Mouse (Mus musculus): ENCODE measurements around the gene Gm10337. TPM values are rescaled to one million over a fixed set of nuclear protein-coding genes. Genes with fewer than 3 reads are reported as not detected.

Gm10337 gene
- polyA plus RNA-seq, 1 experiment from 2014 or later: 4.5 TPM

GRCm38 (mm10) chr15:102502254-102502840, 1.2 kb upstream of the Gm10337 start:
- ATAC-seq (ENCODE audit: insufficient number of reproducible peaks, insufficient read depth, low FRiP score, low read depth): no peak
- peaks cover 76% of the 10 kb centered on the region for H3K36me3 ChIP-seq (ENCODE audit: control insufficient read depth, insufficient read depth, low read length)
- no peak overlapping the region for H3K4me3 ChIP-seq (ENCODE audit: low read depth, low read length)
- WGBS: 63% methylated on average over 9 of the region's 9 CpGs
- H3K27me3 ChIP-seq (ENCODE audit: control insufficient read depth, insufficient read depth, low read length): no peaks in the 10 kb centered on the region
- no peaks in the 10 kb centered on the region for H3K4me1 ChIP-seq (ENCODE audit: control insufficient read depth, insufficient read depth, low read length)
- H3K9me3 ChIP-seq (ENCODE audit: control insufficient read depth, low read depth, low read length): no peaks in the 10 kb centered on the region
- H3K4me2 ChIP-seq (replicated peaks; ENCODE audit: low read depth, low read length): no peak overlapping the region
- H3K27ac ChIP-seq (ENCODE audit: low read length): no peak overlapping the region
- no peak overlapping the region for H3K9ac ChIP-seq (replicated peaks; ENCODE audit: low read depth, low read length)

DNA sequence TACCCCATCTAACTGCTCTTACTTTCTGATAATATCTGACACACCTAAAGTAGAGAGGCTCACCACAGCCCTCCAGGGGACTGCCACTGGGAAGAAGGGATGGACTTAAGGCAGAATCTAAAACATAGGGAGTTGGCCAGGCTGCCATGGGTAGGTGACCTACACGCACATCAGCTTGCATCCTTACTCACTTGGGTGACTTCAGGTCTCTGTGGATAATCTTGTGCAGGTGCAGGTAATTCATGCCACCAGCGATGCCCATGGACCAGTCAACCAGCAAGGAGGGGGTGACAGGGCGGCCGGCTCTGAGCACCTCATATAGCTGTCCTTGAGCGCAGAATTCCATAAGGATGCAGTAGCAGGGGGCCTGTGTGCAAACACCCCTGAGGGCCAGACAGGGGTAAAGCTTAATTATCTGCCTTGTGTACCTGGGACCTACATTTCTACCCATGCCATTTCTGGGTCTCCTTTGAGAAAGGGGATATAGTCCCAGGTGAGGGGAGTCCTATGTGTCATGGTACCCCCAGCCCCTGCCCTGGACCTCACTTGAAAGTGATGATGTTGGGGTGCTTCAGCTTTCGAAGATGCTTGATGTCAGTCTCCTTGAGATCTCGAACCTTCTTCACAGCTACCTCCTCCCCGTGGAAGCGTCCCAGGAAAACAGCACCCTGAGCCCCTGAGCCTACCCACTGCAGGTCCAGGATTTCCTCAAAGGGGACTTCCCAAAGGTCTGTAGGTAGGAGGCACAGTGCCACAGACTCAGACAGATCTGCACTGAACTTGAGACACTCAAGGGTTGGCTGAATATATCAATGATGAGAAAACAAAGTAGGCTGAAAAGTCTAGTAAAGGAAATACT, 631 bp downstream of the Gm10337 start:
- no peaks in the 10 kb centered on the region for H3K4me1 ChIP-seq (ENCODE audit: control insufficient read depth, insufficient read depth, low read length)
- H3K9me3 ChIP-seq (ENCODE audit: control insufficient read depth, low read depth, low read length): no peaks in the 10 kb centered on the region
- peaks cover 64% of the 10 kb centered on the region for H3K36me3 ChIP-seq (ENCODE audit: control insufficient read depth, insufficient read depth, low read length)
- WGBS: 85% methylated on average over 9 of the region's 9 CpGs
- no peak overlapping the region for H3K4me2 ChIP-seq (replicated peaks; ENCODE audit: low read depth, low read length)
- no peak for ATAC-seq (ENCODE audit: insufficient number of reproducible peaks, insufficient read depth, low FRiP score, low read depth)
- no peaks in the 10 kb centered on the region for H3K27me3 ChIP-seq (ENCODE audit: control insufficient read depth, insufficient read depth, low read length)
- no peak overlapping the region for H3K4me3 ChIP-seq (ENCODE audit: low read depth, low read length)
- no peak overlapping the region for H3K27ac ChIP-seq (ENCODE audit: low read length)
- no peak overlapping the region for H3K9ac ChIP-seq (replicated peaks; ENCODE audit: low read depth, low read length)

DNA sequence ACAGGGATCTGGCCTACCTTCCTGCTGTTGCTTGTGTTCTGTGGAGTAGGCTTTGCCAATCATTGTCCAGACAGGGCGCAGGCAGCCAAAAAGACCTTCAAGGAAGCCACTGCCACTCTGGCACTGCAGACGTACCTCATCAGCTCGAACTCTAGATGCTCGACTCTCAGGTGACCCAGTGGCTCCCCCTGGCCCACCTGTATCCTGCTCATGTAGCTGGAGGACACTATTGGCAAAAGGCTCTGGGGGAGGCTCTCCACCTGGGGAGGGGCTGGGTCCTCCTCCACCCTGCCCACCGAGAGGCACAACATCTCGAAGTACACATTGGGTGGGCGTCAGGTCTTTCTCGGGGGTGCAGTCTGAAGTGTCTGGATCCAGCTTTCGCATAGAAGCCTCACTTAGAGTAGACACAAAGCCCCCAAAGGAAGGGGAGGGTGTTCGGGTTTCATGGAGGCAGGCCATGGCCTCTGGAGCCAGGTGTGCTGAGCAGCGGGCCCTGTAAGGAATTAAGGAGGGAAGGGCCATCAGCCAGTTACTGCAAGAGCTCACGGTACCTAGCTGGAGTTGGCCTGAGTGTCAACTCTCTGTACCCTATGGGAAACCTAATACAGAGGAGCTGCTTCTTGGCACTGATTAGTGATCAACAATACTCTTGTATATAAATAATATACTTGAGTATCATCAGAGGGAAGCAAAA, 1.7 kb downstream of the Gm10337 start:
- Histone ChIP-seq H3K4me2 (replicated peaks; ENCODE audit: low read depth, low read length) (no peak overlapping the region), H3K9ac (replicated peaks; ENCODE audit: low read depth, low read length) (no peak overlapping the region), H3K27me3 (ENCODE audit: control insufficient read depth, insufficient read depth, low read length) (no peaks in the 10 kb centered on the region), H3K27ac (ENCODE audit: low read length) (no peak overlapping the region), H3K4me1 (ENCODE audit: control insufficient read depth, insufficient read depth, low read length) (peaks cover 8% of the 10 kb centered on the region; the same call in 1 of the 2 replicates), H3K36me3 (ENCODE audit: control insufficient read depth, insufficient read depth, low read length) (peaks cover 55% of the 10 kb centered on the region), H3K4me3 (ENCODE audit: low read depth, low read length) (no peak overlapping the region), H3K9me3 (ENCODE audit: control insufficient read depth, low read depth, low read length) (no peaks in the 10 kb centered on the region)
- ATAC-seq (ENCODE audit: insufficient number of reproducible peaks, insufficient read depth, low FRiP score, low read depth): no peak
- 66% methylated on average over 12 of the region's 12 CpGs for WGBS

DNA sequence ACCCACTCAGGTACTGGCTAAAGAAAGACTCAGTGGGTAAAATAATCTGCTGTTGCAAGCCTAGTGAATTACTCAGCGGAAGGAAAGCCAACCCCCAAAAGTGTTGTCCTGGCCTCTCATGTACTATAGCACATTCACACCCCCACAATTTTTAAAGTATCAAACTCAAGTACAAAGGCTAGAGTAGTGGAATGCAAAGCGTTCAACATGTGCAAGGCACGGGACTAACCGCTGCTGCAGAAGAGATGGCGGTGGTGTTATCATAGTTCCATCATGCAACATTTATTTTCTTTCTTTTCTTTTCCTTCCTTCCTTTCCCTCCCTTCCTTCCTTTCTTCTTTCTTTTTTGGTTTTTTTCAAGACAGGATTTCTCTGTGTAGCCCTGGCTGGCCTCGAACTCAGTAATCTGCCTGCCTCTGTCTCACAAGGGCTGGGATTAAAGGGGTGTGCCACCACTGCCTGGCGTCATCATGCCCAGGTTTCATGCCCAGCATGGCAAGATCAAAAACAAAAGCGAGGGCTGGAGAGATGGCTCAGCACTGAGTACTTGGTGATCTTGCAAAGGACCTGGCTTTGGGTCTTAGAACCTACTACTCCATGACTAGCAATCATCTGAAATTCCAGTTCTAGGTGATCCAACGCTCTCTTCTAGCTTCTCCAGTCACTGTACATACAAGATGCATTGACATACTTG, 2.4 kb downstream of the Gm10337 start:
- H3K27me3 ChIP-seq (ENCODE audit: control insufficient read depth, insufficient read depth, low read length): no peaks in the 10 kb centered on the region

GRCm38 (mm10) chr15:102506464-102506830, 2.9 kb downstream of the Gm10337 start:
- no peaks in the 10 kb centered on the region for H3K9me3 ChIP-seq (ENCODE audit: control insufficient read depth, low read depth, low read length)
- H3K27me3 ChIP-seq (ENCODE audit: control insufficient read depth, insufficient read depth, low read length): no peaks in the 10 kb centered on the region
- peaks cover 43% of the 10 kb centered on the region for H3K36me3 ChIP-seq (ENCODE audit: control insufficient read depth, insufficient read depth, low read length)
- H3K4me2 ChIP-seq (replicated peaks; ENCODE audit: low read depth, low read length): no peak overlapping the region
- H3K4me3 ChIP-seq (ENCODE audit: low read depth, low read length): no peak overlapping the region
- H3K9ac ChIP-seq (replicated peaks; ENCODE audit: low read depth, low read length): no peak overlapping the region
- peaks cover 13% of the 10 kb centered on the region for H3K4me1 ChIP-seq (ENCODE audit: control insufficient read depth, insufficient read depth, low read length)
- no peak for ATAC-seq (ENCODE audit: insufficient number of reproducible peaks, insufficient read depth, low FRiP score, low read depth)
- H3K27ac ChIP-seq (ENCODE audit: low read length): no peak overlapping the region
- WGBS: 50% methylated on average over 2 of the region's 2 CpGs

More for the DNA sequence above, 2.4 kb downstream of the Gm10337 start:
- Histone ChIP-seq H3K9ac (replicated peaks; ENCODE audit: low read depth, low read length) (no peak overlapping the region), H3K4me1 (ENCODE audit: control insufficient read depth, insufficient read depth, low read length) (peaks cover 8% of the 10 kb centered on the region; the same call in 1 of the 2 replicates), H3K36me3 (ENCODE audit: control insufficient read depth, insufficient read depth, low read length) (peaks cover 48% of the 10 kb centered on the region), H3K27ac (ENCODE audit: low read length) (no peak overlapping the region), H3K4me3 (ENCODE audit: low read depth, low read length) (no peak overlapping the region), H3K4me2 (replicated peaks; ENCODE audit: low read depth, low read length) (no peak overlapping the region), H3K9me3 (ENCODE audit: control insufficient read depth, low read depth, low read length) (no peaks in the 10 kb centered on the region)
- 77% methylated on average over 9 of the region's 9 CpGs for WGBS
- no peak for ATAC-seq (ENCODE audit: insufficient number of reproducible peaks, insufficient read depth, low FRiP score, low read depth)

GRCm38 (mm10) chr15:102506864-102507263, 3.3 kb downstream of the Gm10337 start:
- WGBS: 92% methylated on average over 1 of the region's 1 CpGs
- Histone ChIP-seq H3K4me2 (replicated peaks; ENCODE audit: low read depth, low read length) (no peak overlapping the region), H3K9ac (replicated peaks; ENCODE audit: low read depth, low read length) (no peak overlapping the region), H3K4me1 (ENCODE audit: control insufficient read depth, insufficient read depth, low read length) (peaks cover 17% of the 10 kb centered on the region), H3K4me3 (ENCODE audit: low read depth, low read length) (no peak overlapping the region), H3K9me3 (ENCODE audit: control insufficient read depth, low read depth, low read length) (no peaks in the 10 kb centered on the region), H3K27me3 (ENCODE audit: control insufficient read depth, insufficient read depth, low read length) (no peaks in the 10 kb centered on the region), H3K36me3 (ENCODE audit: control insufficient read depth, insufficient read depth, low read length) (peaks cover 39% of the 10 kb centered on the region), H3K27ac (ENCODE audit: low read length) (no peak overlapping the region)
- ATAC-seq (ENCODE audit: insufficient number of reproducible peaks, insufficient read depth, low FRiP score, low read depth): no peak

GRCm38 (mm10) chr15:102507561-102507960, 4.0 kb downstream of the Gm10337 start:
- no peak overlapping the region for H3K4me2 ChIP-seq (replicated peaks; ENCODE audit: low read depth, low read length)
- H3K9me3 ChIP-seq (ENCODE audit: control insufficient read depth, low read depth, low read length): no peaks in the 10 kb centered on the region
- peaks cover 32% of the 10 kb centered on the region for H3K36me3 ChIP-seq (ENCODE audit: control insufficient read depth, insufficient read depth, low read length)
- H3K9ac ChIP-seq (replicated peaks; ENCODE audit: low read depth, low read length): no peak overlapping the region
- no peak overlapping the region for H3K4me3 ChIP-seq (ENCODE audit: low read depth, low read length)
- no peak for ATAC-seq (ENCODE audit: insufficient number of reproducible peaks, insufficient read depth, low FRiP score, low read depth)
- no peaks in the 10 kb centered on the region for H3K27me3 ChIP-seq (ENCODE audit: control insufficient read depth, insufficient read depth, low read length)
- H3K27ac ChIP-seq (ENCODE audit: low read length): no peak overlapping the region
- peaks cover 24% of the 10 kb centered on the region for H3K4me1 ChIP-seq (ENCODE audit: control insufficient read depth, insufficient read depth, low read length)

GRCm38 (mm10) chr15:102508336-102508735, 4.8 kb downstream of the Gm10337 start:
- peaks cover 24% of the 10 kb centered on the region for H3K36me3 ChIP-seq (ENCODE audit: control insufficient read depth, insufficient read depth, low read length)
- H3K27ac ChIP-seq (ENCODE audit: low read length): no peak overlapping the region
- no peaks in the 10 kb centered on the region for H3K9me3 ChIP-seq (ENCODE audit: control insufficient read depth, low read depth, low read length)
- H3K27me3 ChIP-seq (ENCODE audit: control insufficient read depth, insufficient read depth, low read length): no peaks in the 10 kb centered on the region
- H3K4me1 ChIP-seq (ENCODE audit: control insufficient read depth, insufficient read depth, low read length): peaks cover 24% of the 10 kb centered on the region
- WGBS: 80% methylated on average over 3 of the region's 3 CpGs
- no peak overlapping the region for H3K4me3 ChIP-seq (ENCODE audit: low read depth, low read length)
- ATAC-seq (ENCODE audit: insufficient number of reproducible peaks, insufficient read depth, low FRiP score, low read depth): no peak
- no peak overlapping the region for H3K4me2 ChIP-seq (replicated peaks; ENCODE audit: low read depth, low read length)
- no peak overlapping the region for H3K9ac ChIP-seq (replicated peaks; ENCODE audit: low read depth, low read length)
